ENCODE assay signal across 8 mouse cellular contexts in the genomic region with DNA sequence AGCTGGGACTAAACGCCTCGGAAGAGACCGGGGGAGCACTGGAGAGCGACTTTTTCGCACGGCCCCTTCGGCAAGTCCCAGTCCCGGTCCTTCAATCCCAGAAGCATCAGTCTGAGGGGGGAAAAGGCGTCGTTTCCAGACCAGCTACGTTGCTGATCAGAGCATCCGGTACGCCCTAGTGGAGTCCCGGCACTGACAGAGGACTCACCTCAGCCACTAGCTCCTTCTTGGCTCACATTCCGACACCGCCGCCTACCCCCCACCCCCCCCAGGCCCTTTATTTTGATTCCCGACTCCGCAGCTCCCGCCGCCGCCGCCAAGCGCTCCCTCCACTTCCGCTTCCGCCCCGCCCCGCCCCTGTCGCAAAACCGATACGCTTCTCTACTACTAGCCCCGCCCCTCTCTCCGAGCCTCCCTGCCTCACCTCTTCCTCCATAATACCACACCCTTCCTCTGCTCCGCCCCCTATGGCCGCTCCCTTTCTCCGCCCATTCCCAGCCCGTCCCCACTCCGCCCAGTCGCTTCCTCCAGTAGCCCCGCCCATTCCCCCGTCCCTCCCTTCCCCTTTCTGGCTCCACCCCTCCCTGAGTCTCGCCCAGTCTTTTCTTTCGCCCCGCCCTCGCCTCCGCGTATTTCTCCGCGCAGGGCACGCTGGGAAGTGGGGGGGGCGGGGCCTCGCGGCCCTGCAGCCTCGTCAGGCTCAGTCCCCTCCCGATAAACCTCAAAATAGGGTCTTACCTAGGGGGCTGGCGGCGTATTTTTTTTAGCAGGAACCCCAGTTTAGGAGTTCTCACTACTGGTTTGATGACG. TPM values are rescaled to one million over a fixed set of nuclear protein-coding genes. Genes with fewer than 3 reads are reported as not detected.
DNase-seq lines count a peak whose midpoint lies in the region; ATAC-seq and TF ChIP-seq lines count a peak whose summit lies in the region.

No protein-coding gene starts in this region.

- peak overlapping the region; percentile 94 for H3K27ac ChIP-seq in forebrain, embryonic 10.5 days
- peak overlapping the region; percentile 99 for H3K27ac ChIP-seq in heart, embryonic 15.5 days
- H3K27ac ChIP-seq in liver, embryonic 14.5 days = peak overlapping the region; percentile 88
- peak overlapping the region; percentile 89 for H3K27ac ChIP-seq in neural tube, embryonic 11.5 days (ENCODE audit: low read depth, low read length)
- H3K27ac ChIP-seq in stomach, postnatal 0 days (replicated peaks) = peak overlapping the region; percentile 97

- H3K27me3 ChIP-seq in forebrain, embryonic 10.5 days (ENCODE audit: poor library complexity, severe bottlenecking) = no peaks in the 10 kb centered on the region
- no peaks in the 10 kb centered on the region for H3K27me3 ChIP-seq in heart, embryonic 15.5 days
- H3K27me3 ChIP-seq in liver, embryonic 14.5 days (ENCODE audit: control insufficient read depth, insufficient read depth, low read length) = no peaks in the 10 kb centered on the region
- H3K27me3 ChIP-seq in neural tube, embryonic 11.5 days (ENCODE audit: control insufficient read depth, insufficient read depth, low read length) = no peaks in the 10 kb centered on the region
- no peaks in the 10 kb centered on the region for H3K27me3 ChIP-seq in stomach, postnatal 0 days (ENCODE audit: control insufficient read depth, insufficient read depth, low read length)

- peak overlapping the region; percentile 81 for H3K4me2 ChIP-seq in heart, embryonic 15.5 days
- H3K4me2 ChIP-seq in liver, embryonic 14.5 days (ENCODE audit: low read depth) = peak overlapping the region; percentile 92
- peak overlapping the region; percentile 70 for H3K4me2 ChIP-seq in neural tube, embryonic 11.5 days (ENCODE audit: low read depth)
- H3K4me2 ChIP-seq in stomach, postnatal 0 days (replicated peaks; ENCODE audit: low read depth) = peak overlapping the region; percentile 69

- peak overlapping the region; percentile 80 for H3K4me3 ChIP-seq in forebrain, embryonic 10.5 days
- H3K4me3 ChIP-seq in heart, embryonic 15.5 days = peak overlapping the region; percentile 88
- peak overlapping the region; percentile 88 to 90 for H3K4me3 ChIP-seq in liver, embryonic 14.5 days (ENCODE audit: insufficient read depth in 1 of 2, low read depth in 2 of 2, low read length in 2 of 2)
- H3K4me3 ChIP-seq in neural tube, embryonic 11.5 days (ENCODE audit: low read depth, low read length) = peak overlapping the region; percentile 84
- peak overlapping the region; percentile 77 for H3K4me3 ChIP-seq in stomach, postnatal 0 days (ENCODE audit: low read depth, low read length)

- TF ChIP-seq EP300 in liver, embryonic 14.5 days (IDR thresholded peaks at IDR 0.05; ENCODE audit: low read depth) = no peak
- peak; percentile 91 for TF ChIP-seq EP300 in stomach, postnatal 0 days (optimal IDR thresholded peaks at IDR 0.05)

- no peaks in the 10 kb centered on the region for H3K9me3 ChIP-seq in forebrain, embryonic 10.5 days
- H3K9me3 ChIP-seq in heart, embryonic 15.5 days (replicated peaks) = no peaks in the 10 kb centered on the region
- no peaks in the 10 kb centered on the region for H3K9me3 ChIP-seq in liver, embryonic 14.5 days (ENCODE audit: control insufficient read depth, low read length)
- H3K9me3 ChIP-seq in neural tube, embryonic 11.5 days (ENCODE audit: control insufficient read depth, low read length) = no peaks in the 10 kb centered on the region
- H3K9me3 ChIP-seq in stomach, postnatal 0 days (ENCODE audit: control insufficient read depth, low read length) = no peaks in the 10 kb centered on the region

- peak overlapping the region; percentile 93 for H3K9ac ChIP-seq in heart, embryonic 15.5 days
- H3K9ac ChIP-seq in liver, embryonic 14.5 days (replicated peaks) = peak overlapping the region; percentile 86
- H3K9ac ChIP-seq in neural tube, embryonic 11.5 days (ENCODE audit: low read length) = peak overlapping the region; percentile 73
- H3K9ac ChIP-seq in stomach, postnatal 0 days (ENCODE audit: low read length) = peak overlapping the region; percentile 81

- DNase-seq in CD8-positive naive resting alpha-beta T cell, adult 2 months (ENCODE audit: low read depth in 2 of 2, low spot score in 2 of 2) = peak; percentile 99
- peak; percentile 97 for DNase-seq in c-Kit-positive CD71-negative TER-119-negative erythroid progenitor cells, embryonic 14.5 days (ENCODE audit: low read depth)
- DNase-seq in forebrain, embryonic 10.5 days (ENCODE audit: extremely low spot score, low spot score) = peak; percentile 100
- peak; percentile 100 for DNase-seq in kidney, postnatal 25 days
- peak; percentile 98 to 99 (median 98) for DNase-seq in liver, embryonic 14.5 days (ENCODE audit: low read depth in 3 of 3, low spot score in 3 of 3)
- DNase-seq in neural tube, embryonic 11.5 days (ENCODE audit: low spot score) = peak; percentile 99
- DNase-seq in stomach, postnatal 0 days (ENCODE audit: low spot score) = peak; percentile 100

- H3K36me3 ChIP-seq in forebrain, embryonic 10.5 days (replicated peaks) = 0 out of 2 replicates have a peak, but pooled peaks cover 2% of the 10 kb centered on the region
- H3K36me3 ChIP-seq in heart, embryonic 15.5 days = no peaks in the 10 kb centered on the region
- no peaks in the 10 kb centered on the region; the same call in 1 of the 2 replicates for H3K36me3 ChIP-seq in liver, embryonic 14.5 days (replicated peaks; ENCODE audit: control insufficient read depth, insufficient read depth, low read depth)
- no peaks in the 10 kb centered on the region for H3K36me3 ChIP-seq in neural tube, embryonic 11.5 days (ENCODE audit: control insufficient read depth, insufficient read depth, low read length)
- no peaks in the 10 kb centered on the region for H3K36me3 ChIP-seq in stomach, postnatal 0 days (ENCODE audit: control insufficient read depth, insufficient read depth, low read length)

- no peak; the same call in 1 of the 2 replicates for TF ChIP-seq CTCF in liver, embryonic 14.5 days (IDR thresholded peaks at IDR 0.05; ENCODE audit: low read depth)
- TF ChIP-seq CTCF in stomach, postnatal 0 days (IDR thresholded peaks at IDR 0.05; ENCODE audit: low read depth) = peak; percentile 34; the same call in 1 of the 2 replicates

- ATAC-seq in heart, embryonic 15.5 days (replicated peaks; ENCODE audit: insufficient number of reproducible peaks, insufficient read depth, low FRiP score, low read depth) = peak; percentile 94
- ATAC-seq in liver, embryonic 14.5 days (ENCODE audit: insufficient read depth) = peak; percentile 82
- ATAC-seq in neural tube, embryonic 11.5 days (ENCODE audit: insufficient read depth, low FRiP score, low TSS enrichment) = peak; percentile 90
- peak; percentile 96 for ATAC-seq in stomach, postnatal 0 days (ENCODE audit: low FRiP score, low TSS enrichment)

- WGBS in forebrain, embryonic 10.5 days = under 1% methylated on average over 58 of the region's 58 CpGs
- under 1% methylated on average over 58 of the region's 58 CpGs for WGBS in heart, embryonic 15.5 days
- WGBS in liver, embryonic 14.5 days (ENCODE audit: insufficient replicate concordance) = 1% methylated on average over 57 of the region's 58 CpGs
- WGBS in neural tube, embryonic 11.5 days = under 1% methylated on average over 56 of the region's 58 CpGs
- WGBS in stomach, postnatal 0 days = under 1% methylated on average over 51 of the region's 58 CpGs

- H3K4me1 ChIP-seq in forebrain, embryonic 10.5 days = peaks cover 27% of the 10 kb centered on the region
- peaks cover 23% of the 10 kb centered on the region for H3K4me1 ChIP-seq in heart, embryonic 15.5 days (replicated peaks)
- H3K4me1 ChIP-seq in liver, embryonic 14.5 days (replicated peaks; ENCODE audit: control insufficient read depth in 2 of 2, insufficient read depth in 2 of 2, low read length in 1 of 2) = peaks cover 17 to 18% of the 10 kb centered on the region in 2 experiments
- H3K4me1 ChIP-seq in neural tube, embryonic 11.5 days (ENCODE audit: control insufficient read depth, insufficient read depth, low read length) = peaks cover 12% of the 10 kb centered on the region
- no peaks in the 10 kb centered on the region for H3K4me1 ChIP-seq in stomach, postnatal 0 days (replicated peaks; ENCODE audit: control insufficient read depth, insufficient read depth)

RNA-seq across cellular contexts. Expression of gene Nde1, which starts 3.9 kb away (rescaled TPM):
- 214 and 215 TPM in 2 replicates for polyA plus RNA-seq in forebrain, embryonic 10.5 days (2016; fragmentation: Nextera tagmentation; extraction: Ambion mirVana)
- 63.0 and 74.3 TPM in 2 replicates for polyA plus RNA-seq in heart, embryonic 15.5 days (2015; fragmentation: Nextera tagmentation; extraction: Ambion mirVana)
- polyA plus RNA-seq in liver, embryonic 14.5 days (2012; rRNA removed) = 30.7 and 43.3 TPM in 2 replicates
- polyA plus RNA-seq in liver, embryonic 14.5 days (2014; fragmentation: Nextera tagmentation; extraction: Ambion mirVana) = 41.8 and 44.9 TPM in 2 replicates
- polyA plus RNA-seq in neural tube, embryonic 11.5 days (2014; fragmentation: Nextera tagmentation; extraction: Ambion mirVana) = 142 and 153 TPM in 2 replicates
- polyA plus RNA-seq in stomach, postnatal 0 days (2015; fragmentation: Nextera tagmentation; extraction: Ambion mirVana) = 26.5 and 30.1 TPM in 2 replicates

RNA-seq across cellular contexts. Expression of gene Marf1, which starts 4.0 kb away (rescaled TPM):
- 14.6 TPM in 2 replicates for polyA plus RNA-seq in forebrain, embryonic 10.5 days (2016; fragmentation: Nextera tagmentation; extraction: Ambion mirVana)
- polyA plus RNA-seq in heart, embryonic 15.5 days (2015; fragmentation: Nextera tagmentation; extraction: Ambion mirVana) = 9.5 and 9.7 TPM in 2 replicates
- 4.2 and 4.7 TPM in 2 replicates for polyA plus RNA-seq in liver, embryonic 14.5 days (2012; rRNA removed)
- 5.9 and 6.3 TPM in 2 replicates for polyA plus RNA-seq in liver, embryonic 14.5 days (2014; fragmentation: Nextera tagmentation; extraction: Ambion mirVana)
- 16.8 and 17.5 TPM in 2 replicates for polyA plus RNA-seq in neural tube, embryonic 11.5 days (2014; fragmentation: Nextera tagmentation; extraction: Ambion mirVana)
- 6.2 and 6.3 TPM in 2 replicates for polyA plus RNA-seq in stomach, postnatal 0 days (2015; fragmentation: Nextera tagmentation; extraction: Ambion mirVana)

Comparison
In these comparisons a context has a peak if more than half of its experiments do, and no peak if none do; other contexts are left out.
1. Peak in every context shown above with its lines: DNase-seq, ATAC-seq, H3K4me3 ChIP-seq and H3K27ac ChIP-seq.